Mouse (Mus musculus): ENCODE measurements around the gene Dio3.

Dio3 gene

DNA sequence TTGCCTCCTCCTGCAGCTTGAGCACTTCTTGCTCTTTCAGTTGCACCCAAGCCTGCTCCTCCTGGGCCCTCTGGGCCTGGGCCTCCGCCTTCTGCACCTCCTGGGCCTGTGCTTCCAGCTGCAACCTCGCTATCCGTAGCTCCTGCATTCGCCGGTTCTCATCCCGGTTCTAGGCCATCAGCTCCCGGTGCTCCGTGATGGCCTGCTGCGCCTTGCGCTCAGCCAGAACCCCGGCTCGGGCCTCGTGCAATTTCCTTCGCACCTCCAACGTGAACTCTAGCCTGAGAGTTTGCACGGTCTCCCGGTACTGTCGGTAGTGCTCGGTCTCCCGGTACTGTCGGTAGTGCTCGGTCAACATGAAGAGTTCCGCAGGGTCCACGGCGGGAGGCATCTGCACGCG is 40.8 kb downstream of the Dio3 start:
- no peak for DNase-seq (ENCODE audit: low read depth in 2 of 2, low spot score in 2 of 2)

Data from CD8-positive naive resting alpha-beta T cell, adult 2 months (primary cell).